Mouse (Mus musculus): Measurements from ENCODE around the gene Gpr82. TPM values are rescaled to one million over a fixed set of nuclear protein-coding genes. Genes with fewer than 3 reads are reported as not detected.

Gpr82 gene
- polyA plus RNA-seq, 1 experiment from 2014 or later: 0.35 TPM

DNA sequence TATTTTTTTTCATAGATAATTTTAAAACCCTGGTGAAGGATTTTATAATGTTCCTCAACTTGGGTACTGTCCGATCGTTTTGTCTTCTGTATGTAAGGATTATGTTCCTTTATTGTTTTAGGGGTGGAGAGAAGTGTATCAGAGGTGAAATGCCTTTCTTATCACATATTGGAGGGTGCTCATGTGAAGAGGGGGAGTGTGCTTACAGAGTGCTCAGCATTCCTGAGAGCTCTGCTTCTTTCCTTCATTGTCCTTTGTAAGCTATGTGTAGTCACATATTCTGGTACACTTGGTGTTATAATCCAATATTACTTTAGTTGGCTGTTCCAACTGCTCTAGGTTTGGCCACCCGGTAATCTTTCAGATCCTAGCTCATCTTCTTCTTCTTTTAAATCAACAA lies 39.5 kb downstream of the Gpr82 start:
- Histone ChIP-seq H3K9ac (ENCODE audit: low read length) (no peak overlapping the region), H3K36me3 (ENCODE audit: control insufficient read depth, insufficient read depth, low read length) (no peaks in the 10 kb centered on the region), H3K4me1 (ENCODE audit: control insufficient read depth in 2 of 2, insufficient read depth in 2 of 2, low read length in 2 of 2) (no peaks in the 10 kb centered on the region), H3K4me2 (ENCODE audit: low read length) (no peak overlapping the region), H3K9me3 (ENCODE audit: control insufficient read depth, low read length) (no peaks in the 10 kb centered on the region), H3K27ac (replicated peaks in 1 of 2; ENCODE audit: control insufficient read depth in 1 of 2, insufficient read depth in 1 of 2, low read depth in 2 of 2, low read length in 2 of 2) (no peak overlapping the region), H3K4me3 (ENCODE audit: control insufficient read depth in 1 of 2, insufficient read depth in 1 of 2, low read depth in 1 of 2, low read length in 2 of 2) (no peak overlapping the region), H3K27me3 (ENCODE audit: control insufficient read depth, insufficient read depth, low read length) (no peaks in the 10 kb centered on the region)
- no peak for ATAC-seq (ENCODE audit: insufficient number of reproducible peaks, insufficient read depth, low FRiP score, low read depth)
- WGBS: 58% methylated on average over 3 of the region's 3 CpGs

DNA sequence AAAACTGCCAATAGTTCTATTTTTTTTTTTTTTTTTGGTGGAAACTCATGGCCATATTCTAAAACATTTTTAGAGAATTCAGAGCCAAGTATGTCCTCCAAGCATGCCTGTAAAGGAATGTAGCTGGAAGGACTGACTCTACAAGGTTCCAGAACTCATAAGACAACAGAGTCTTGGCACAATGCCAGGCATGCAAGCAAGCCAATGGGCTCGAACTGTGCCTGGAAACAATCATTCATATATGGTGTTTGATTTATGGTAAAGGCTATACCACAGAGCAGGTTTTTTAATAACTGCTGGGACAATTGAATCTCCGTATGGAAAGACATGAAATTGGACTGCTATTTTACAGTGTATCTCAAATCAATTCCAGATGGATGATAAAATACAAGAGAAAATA lies 43.9 kb downstream of the Gpr82 start:
- Histone ChIP-seq H3K9me3 (ENCODE audit: control insufficient read depth, low read length) (no peaks in the 10 kb centered on the region), H3K4me1 (ENCODE audit: control insufficient read depth in 2 of 2, insufficient read depth in 2 of 2, low read length in 2 of 2) (no peaks in the 10 kb centered on the region), H3K27me3 (ENCODE audit: control insufficient read depth, insufficient read depth, low read length) (no peaks in the 10 kb centered on the region), H3K36me3 (ENCODE audit: control insufficient read depth, insufficient read depth, low read length) (no peaks in the 10 kb centered on the region), H3K4me2 (ENCODE audit: low read length) (no peak overlapping the region), H3K4me3 (ENCODE audit: control insufficient read depth in 1 of 2, insufficient read depth in 1 of 2, low read depth in 1 of 2, low read length in 2 of 2) (no peak overlapping the region), H3K27ac (replicated peaks in 1 of 2; ENCODE audit: control insufficient read depth in 1 of 2, insufficient read depth in 1 of 2, low read depth in 2 of 2, low read length in 2 of 2) (no peak overlapping the region), H3K9ac (ENCODE audit: low read length) (no peak overlapping the region)
- WGBS: 37% methylated on average over 2 of the region's 2 CpGs
- no peak for ATAC-seq (ENCODE audit: insufficient number of reproducible peaks, insufficient read depth, low FRiP score, low read depth)

DNA sequence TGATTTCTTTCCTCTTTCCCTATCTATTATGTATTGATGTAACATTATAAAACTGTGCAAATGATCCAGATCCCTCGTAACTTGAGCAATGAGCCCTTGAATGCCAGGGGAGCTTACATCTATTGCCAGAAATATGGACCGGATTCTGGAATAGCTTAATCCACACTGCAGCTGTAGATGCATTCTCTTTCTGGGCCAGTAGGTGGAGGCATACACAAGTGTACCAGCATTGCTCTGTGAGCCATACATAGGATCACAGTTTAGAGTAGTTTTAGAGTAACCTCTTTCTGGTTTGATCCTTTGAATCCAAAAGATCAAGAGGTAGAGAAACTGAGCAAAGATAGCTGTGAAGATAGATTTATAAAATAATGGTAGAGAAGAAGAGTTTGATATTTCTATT lies 49.0 kb downstream of the Gpr82 start:
- no peak for ATAC-seq (ENCODE audit: insufficient number of reproducible peaks, insufficient read depth, low FRiP score, low read depth)
- Histone ChIP-seq H3K4me2 (ENCODE audit: low read length) (no peak overlapping the region), H3K36me3 (ENCODE audit: control insufficient read depth, insufficient read depth, low read length) (no peaks in the 10 kb centered on the region), H3K4me1 (ENCODE audit: control insufficient read depth in 2 of 2, insufficient read depth in 2 of 2, low read length in 2 of 2) (no peaks in the 10 kb centered on the region), H3K4me3 (ENCODE audit: control insufficient read depth in 1 of 2, insufficient read depth in 1 of 2, low read depth in 1 of 2, low read length in 2 of 2) (no peak overlapping the region), H3K9me3 (ENCODE audit: control insufficient read depth, low read length) (no peaks in the 10 kb centered on the region), H3K9ac (ENCODE audit: low read length) (no peak overlapping the region), H3K27ac (replicated peaks in 1 of 2; ENCODE audit: control insufficient read depth in 1 of 2, insufficient read depth in 1 of 2, low read depth in 2 of 2, low read length in 2 of 2) (no peak overlapping the region), H3K27me3 (ENCODE audit: control insufficient read depth, insufficient read depth, low read length) (no peaks in the 10 kb centered on the region)
- 28% methylated on average over 2 of the region's 2 CpGs for WGBS

Small RNAs within 50 kb of the gene (microRNA-seq; reads per million reads assigned to microRNA genes)
- not detected for gene Gm25246

Other genes starting within 250 kb of the Gpr82 start
- 0.05 and 0.08 TPM in 2 replicates for gene Nyx, start 195.3 kb upstream of the Gpr82 start, polyA plus RNA-seq (2014; fragmentation: Nextera tagmentation; extraction: Ambion mirVana)
- 1.5 and 1.6 TPM in 2 replicates for gene Gpr34, start 29.3 kb upstream of the Gpr82 start, polyA plus RNA-seq (2014; fragmentation: Nextera tagmentation; extraction: Ambion mirVana)
- 8.7 and 9.4 TPM in 2 replicates for gene Cask, start 190.0 kb downstream of the Gpr82 start, polyA plus RNA-seq (2014; fragmentation: Nextera tagmentation; extraction: Ambion mirVana)

All from heart, embryonic 14.5 days (tissue).